Mouse (Mus musculus): ENCODE data around the gene Tex13c3. TPM values are rescaled to one million over a fixed set of nuclear protein-coding genes. Genes with fewer than 3 reads are reported as not detected.
"Not testable (repeated sequence)": the region's sequence is repeated elsewhere in the genome, so short reads cannot be mapped to it uniquely, and the experiment has no call there.

Tex13c3 gene
- polyA plus RNA-seq (2012; rRNA removed) (not detected in 2 replicates), polyA plus RNA-seq (2014; fragmentation: Nextera tagmentation; extraction: Ambion mirVana) (not detected in 2 replicates)

DNA sequence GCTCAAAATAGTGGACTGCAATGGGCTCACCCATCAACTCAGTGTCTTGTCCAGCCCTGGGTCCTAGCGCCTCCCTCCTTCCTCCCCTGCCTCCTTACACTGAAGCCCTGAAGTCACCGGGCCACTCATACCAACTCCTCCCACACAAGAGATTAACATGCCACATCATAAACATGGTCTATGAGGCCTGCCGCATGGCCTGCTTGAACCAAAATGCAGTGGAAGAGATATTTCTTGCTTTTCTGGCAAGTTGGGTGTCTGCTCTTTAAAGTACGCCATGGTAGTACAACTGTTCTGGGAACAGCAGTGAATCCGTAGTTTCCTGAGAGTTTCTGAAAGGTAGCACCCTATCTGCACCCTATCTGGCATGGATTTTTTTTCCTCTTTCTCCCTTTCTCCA is at the start of gene Tex13c3:
Gene Tex13c3 (minus strand): TSS at position 101 of the 400 bp plus-strand sequence.
- H3K9me3 ChIP-seq (ENCODE audit: control insufficient read depth, low read length); H3K4me1 ChIP-seq (replicated peaks; ENCODE audit: control insufficient read depth in 2 of 2, insufficient read depth in 2 of 2, low read length in 1 of 2); H3K27ac ChIP-seq; H3K4me2 ChIP-seq (ENCODE audit: low read depth); H3K27me3 ChIP-seq (ENCODE audit: control insufficient read depth, insufficient read depth, low read length); DNase-seq (ENCODE audit: low read depth in 3 of 3, low spot score in 3 of 3); H3K36me3 ChIP-seq (replicated peaks; ENCODE audit: control insufficient read depth, insufficient read depth, low read depth); H3K4me3 ChIP-seq (ENCODE audit: insufficient read depth in 1 of 2, low read depth in 2 of 2, low read length in 2 of 2); ATAC-seq (ENCODE audit: insufficient read depth); H3K9ac ChIP-seq (replicated peaks): not testable (repeated sequence)
- WGBS (ENCODE audit: insufficient replicate concordance): 78% methylated on average over 5 of the region's 5 CpGs

DNA sequence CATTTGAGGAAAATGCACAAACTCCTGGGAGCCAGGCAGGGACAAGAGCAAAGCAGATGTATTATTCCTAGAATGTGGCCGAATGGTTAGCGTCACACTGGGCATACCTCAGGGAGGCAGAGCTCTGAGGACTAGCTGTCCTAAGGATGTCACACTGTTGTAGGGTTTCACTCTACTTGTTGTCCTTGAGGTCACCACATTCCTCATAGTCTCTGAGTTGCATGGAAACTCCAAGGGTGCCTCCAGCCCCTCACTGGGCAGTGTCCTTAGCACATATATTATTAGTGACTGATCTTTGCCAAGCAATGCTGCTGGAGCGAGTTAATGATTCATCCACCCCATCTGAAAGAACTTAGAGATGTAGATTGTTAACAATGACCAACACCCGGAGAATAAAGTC is 8.6 kb upstream of the Tex13c3 start:
- H3K4me3 ChIP-seq (ENCODE audit: insufficient read depth in 1 of 2, low read depth in 2 of 2, low read length in 2 of 2): no peak overlapping the region
- H3K27me3 ChIP-seq (ENCODE audit: control insufficient read depth, insufficient read depth, low read length): no peaks in the 10 kb centered on the region
- H3K9ac ChIP-seq (replicated peaks): no peak overlapping the region
- H3K4me2 ChIP-seq (ENCODE audit: low read depth): no peak overlapping the region
- H3K4me1 ChIP-seq (replicated peaks; ENCODE audit: control insufficient read depth in 2 of 2, insufficient read depth in 2 of 2, low read length in 1 of 2): no peaks in the 10 kb centered on the region
- 70% methylated on average over 4 of the region's 4 CpGs for WGBS (ENCODE audit: insufficient replicate concordance)
- no peak for ATAC-seq (ENCODE audit: insufficient read depth)
- H3K27ac ChIP-seq: no peak overlapping the region
- no peaks in the 10 kb centered on the region for H3K9me3 ChIP-seq (ENCODE audit: control insufficient read depth, low read length)
- no peak for DNase-seq (ENCODE audit: low read depth in 3 of 3, low spot score in 3 of 3)
- H3K36me3 ChIP-seq (replicated peaks; ENCODE audit: control insufficient read depth, insufficient read depth, low read depth): no peaks in the 10 kb centered on the region
- TF ChIP-seq EP300 (IDR thresholded peaks at IDR 0.05; ENCODE audit: low read depth): no peak
- no peak for TF ChIP-seq CTCF (IDR thresholded peaks at IDR 0.05; ENCODE audit: low read depth)

Measured in liver, embryonic 14.5 days (tissue).